Mouse (Mus musculus): ENCODE data around the gene Plod2.

DNA sequence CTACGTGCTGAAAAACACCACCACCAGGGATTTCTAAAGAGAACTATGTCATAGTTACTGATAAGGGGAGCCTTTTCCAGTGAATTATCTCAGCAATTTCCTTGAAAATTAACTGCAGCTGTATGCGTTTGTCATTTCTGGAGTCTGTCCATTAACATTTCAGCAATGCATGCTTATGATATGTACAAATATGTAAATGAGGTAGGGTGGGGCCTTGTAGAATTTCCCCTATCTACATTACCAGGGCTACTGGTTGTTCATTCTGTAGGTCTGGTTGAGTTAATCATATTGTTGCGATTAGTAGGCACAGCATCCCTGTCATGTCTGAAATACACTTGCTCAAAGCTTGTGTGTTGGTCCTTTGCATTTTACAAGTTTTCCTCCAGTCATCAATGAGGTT is 92.8 kb downstream of the Plod2 start:
- TF ChIP-seq POLR2A (IDR thresholded peaks at IDR 0.05; ENCODE audit: borderline replicate concordance, insufficient read depth, low read length) (no peak), CTCF (IDR thresholded peaks at IDR 0.05; ENCODE audit: borderline replicate concordance, insufficient read depth, low read depth, low read length) (no peak)
